Mouse (Mus musculus): Measurements from ENCODE around the gene Zfp655.
"Not testable (repeated sequence)": the region's sequence is repeated elsewhere in the genome, so short reads cannot be mapped to it uniquely, and the experiment has no call there.

The Zfp655 gene

DNA sequence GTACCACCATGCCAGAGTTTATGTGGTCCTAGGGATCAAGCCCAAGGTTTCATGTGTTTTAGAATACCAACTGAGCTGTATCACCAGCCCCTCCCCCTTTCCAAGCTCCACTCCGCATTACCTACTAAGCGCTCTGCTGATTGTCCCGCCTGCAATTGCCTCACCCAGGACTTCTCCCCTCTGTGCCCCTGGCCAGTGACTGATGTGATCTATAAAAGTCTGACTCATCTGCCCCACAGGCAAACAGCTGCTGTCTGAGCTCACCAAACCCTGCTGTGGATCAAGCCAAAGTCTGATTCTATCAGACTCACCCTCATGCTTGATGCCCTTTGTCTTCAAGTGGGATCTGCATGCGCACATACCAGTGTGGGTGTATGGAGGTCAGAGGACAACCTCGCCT, 8.7 kb upstream of the Zfp655 start:
- DNase-seq (ENCODE audit: low spot score), result no peak

DNA sequence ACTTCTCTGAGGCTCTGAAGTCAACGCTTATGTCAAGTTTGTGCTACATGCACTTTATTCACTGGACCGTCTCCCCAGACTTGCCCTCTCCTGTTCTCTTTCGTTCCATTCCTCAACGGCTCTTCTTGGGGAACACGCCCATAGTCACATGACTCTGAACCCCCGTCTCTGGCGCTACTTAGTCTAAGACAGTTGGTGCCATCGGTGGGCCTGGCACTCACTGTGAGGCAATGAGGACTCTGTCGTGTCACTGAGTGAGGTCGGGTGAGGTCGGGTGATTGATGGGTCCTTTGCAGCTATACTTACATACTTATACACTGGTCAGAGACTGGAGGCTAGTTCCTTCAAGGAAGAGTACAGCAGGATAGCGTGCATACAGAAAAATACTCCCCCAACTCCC, 8.1 kb upstream of the Zfp655 start:
- no peak for DNase-seq (ENCODE audit: low spot score)

DNA sequence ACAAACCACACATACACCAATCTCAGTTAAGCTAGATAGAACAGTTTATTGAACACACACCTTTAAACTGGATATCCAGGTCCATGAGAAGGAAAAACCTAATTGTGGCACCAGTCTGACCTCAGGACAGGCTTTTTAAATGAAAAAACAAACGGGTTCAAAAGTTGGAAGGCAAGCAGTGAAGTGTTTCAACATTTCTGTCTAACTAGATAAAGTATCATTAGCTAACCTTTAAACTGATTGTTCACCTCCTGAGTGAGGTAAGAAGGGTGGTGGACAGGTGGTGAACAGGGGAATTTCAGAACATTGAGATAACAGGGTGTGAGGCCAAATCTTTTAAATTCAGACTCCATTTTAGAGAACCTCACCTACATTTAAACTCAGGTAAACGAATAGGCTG, 5.1 kb upstream of the Zfp655 start:
- no peak for DNase-seq (ENCODE audit: low spot score)

DNA sequence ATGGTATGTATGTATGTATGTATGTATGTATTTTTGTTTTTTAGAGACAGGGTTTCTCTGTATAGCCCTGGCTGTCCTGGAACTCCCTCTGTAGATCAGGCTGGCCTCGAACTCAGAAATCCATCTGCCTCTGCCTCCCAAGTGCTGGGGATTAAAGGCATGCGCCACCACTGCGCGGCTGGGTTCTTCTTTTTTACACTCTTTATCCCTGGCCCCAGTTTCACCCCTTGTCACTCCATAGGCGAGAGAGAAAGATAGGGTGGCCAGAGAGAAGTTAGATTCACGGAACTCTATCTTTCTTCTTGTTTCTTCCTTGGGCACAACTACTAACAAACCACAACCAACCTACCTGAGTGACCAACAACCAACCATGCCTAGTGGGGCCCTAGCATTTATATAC, 2.2 kb upstream of the Zfp655 start:
- not testable (repeated sequence) for DNase-seq (ENCODE audit: low spot score)

DNA sequence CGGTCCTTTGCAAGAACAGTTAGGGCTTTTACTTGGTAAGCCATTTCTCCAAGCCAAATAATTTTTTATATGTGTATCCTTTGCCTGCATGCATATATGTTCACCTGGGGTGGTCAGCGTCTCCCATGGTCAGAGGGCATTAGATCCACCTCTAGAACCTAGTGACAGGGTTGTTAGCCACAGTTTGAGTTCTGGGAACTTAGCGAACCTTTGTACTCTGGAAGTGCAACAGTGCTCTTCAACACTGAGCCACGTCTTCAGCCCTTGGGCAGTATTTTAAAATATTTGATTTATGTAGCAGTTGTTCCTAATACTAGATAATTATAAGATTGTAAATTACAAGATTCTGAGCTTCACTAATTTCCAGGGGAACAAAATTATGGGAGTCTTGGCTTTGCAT, 874 bp upstream of the Zfp655 start:
- DNase-seq (ENCODE audit: low spot score), result no peak

DNA sequence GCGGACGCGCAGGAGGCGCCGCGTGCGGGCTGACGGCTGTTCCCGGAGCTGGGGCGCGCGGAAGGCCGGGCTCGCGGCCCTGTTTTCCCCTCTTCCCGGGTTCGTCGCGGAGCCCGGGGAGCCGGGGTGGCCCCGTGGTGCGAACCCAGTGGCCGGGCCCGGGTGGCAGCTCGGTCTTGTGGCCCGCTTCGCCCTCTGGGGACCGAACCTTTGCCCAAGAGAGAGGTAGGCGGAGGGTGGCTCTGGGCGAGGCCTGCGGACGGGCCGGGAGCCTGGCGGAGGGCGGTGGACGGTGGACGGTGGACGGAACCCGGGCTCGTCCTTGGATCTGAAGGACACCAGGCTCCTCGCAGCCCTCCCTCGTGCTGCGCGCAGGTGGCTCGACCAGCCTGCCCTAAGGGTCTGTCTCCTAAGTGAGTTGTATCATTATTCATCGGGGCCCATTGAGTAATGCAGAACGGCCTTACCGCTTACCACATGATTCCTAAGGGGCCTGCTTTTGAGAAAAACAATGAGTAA, 437 bp downstream of the Zfp655 start:
- no peak for DNase-seq (ENCODE audit: low spot score)

DNA sequence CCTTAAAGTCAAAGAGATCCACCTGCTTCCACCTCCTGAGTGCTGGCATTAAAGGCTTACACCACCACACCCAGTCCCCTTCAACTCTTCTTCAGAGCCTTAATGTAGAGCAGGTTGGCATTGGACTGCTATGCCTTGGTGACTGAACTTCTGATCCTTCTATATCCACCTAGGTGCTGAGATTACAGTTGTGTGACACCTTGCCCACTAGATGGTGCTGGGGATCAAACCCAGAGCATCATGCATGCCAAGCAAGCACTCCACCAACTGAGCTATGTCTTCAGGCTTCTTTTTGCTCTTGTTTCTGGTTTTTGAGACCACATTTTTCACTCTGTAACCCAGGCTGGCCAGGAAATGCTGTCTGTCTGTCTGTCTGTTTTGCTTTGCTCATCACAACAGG, 3.1 kb downstream of the Zfp655 start:
- DNase-seq (ENCODE audit: low spot score), result peak; percentile 18

DNA sequence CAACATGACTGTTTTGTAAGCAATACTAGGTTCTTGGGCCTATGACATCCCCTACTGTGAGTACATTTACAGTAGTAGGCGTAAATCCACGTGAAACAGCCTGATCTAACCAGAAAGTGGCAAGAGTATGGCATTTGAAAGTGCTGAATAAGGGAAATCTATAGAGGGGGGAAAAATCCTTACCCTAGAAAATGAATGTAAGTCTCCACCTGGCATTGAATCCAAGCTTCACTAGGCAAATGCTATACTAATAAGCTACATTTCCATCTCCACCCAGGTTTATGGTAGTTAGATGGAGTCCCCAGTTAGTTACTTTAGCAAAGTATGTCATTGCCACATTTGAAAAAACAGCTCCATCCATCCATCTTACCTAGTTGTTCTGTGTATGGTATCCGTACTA, 18.0 kb downstream of the Zfp655 start:
- DNase-seq (ENCODE audit: low spot score), result no peak

DNA sequence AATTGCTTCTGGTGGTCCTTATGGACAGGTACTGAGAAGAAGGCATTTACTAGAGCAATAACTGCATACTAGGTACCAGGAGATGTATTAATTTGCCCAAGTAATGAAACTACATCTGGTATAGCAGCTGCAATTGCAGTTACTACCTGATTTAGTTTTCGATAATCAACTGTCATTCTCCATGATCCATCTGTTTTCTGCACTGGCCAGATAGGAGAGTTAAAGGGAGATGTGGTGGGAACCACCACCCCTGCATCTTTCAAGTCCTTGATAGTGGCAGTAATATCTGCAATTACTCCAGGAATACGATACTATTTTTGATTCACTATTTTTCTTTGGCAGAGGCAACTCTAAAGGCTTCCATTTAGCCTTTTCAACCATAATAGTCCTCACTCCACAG, 42.1 kb downstream of the Zfp655 start:
- not testable (repeated sequence) for DNase-seq (ENCODE audit: low spot score)

DNA sequence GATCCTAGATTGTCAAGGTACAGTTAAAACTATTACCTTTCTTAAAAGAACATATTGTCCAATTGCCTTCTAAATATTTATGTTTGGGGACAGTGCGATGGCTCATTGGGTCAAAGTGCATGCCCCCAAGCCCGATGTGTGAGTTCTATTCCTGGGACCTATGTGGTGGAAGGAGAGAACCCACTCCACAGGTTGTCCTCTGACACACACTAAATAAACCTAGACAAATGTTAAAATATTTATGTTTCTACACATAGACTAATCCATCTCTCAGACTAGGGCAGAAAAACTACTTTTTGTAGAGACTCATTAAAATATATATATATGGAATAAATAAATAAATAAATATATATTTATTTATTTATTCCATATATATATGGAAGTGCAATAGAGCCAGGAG, 48.4 kb downstream of the Zfp655 start:
- no peak for DNase-seq (ENCODE audit: low spot score)

DNA sequence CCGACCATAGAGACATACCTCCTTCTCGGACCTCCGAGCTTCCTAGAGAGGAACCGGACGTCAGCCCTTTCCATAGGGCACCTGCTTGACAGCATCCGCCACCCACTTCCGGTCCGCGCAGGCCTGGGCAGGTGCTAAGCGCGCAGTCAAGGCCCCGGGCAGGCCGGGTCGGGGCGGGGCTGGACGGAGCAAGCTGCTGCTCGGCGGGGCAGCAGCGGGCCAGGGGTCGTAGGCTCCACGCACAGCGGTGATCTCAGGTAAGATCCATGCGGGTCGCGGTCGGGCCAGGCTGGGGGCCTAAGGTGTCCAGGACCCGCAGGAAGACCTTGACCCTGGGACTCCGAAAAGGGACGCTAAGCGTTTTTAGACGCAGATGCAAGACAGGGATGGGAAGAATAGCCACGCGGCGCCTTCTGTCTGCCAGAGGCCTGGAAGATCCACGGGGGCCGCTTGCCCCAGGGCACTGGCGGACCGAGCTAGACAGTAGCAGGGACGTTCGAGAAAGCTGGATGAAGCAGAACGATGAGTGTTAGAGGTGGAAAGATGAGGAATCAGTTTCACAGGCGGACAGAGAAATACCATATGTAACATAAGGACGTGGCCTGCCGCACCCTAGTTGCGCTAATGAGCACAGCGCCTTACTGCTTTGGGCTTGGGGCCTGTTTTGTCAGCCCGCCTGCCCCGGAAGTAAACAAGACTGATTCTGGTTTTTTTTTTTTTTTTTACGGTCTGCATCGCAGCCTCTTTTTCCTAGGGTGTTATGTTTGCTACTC, 49.0 kb downstream of the Zfp655 start, which contains the start of gene Zscan25:
Gene Zscan25 (plus strand): TSS at position 130 of the 773 bp plus-strand sequence.
- DNase-seq (ENCODE audit: low spot score), result peak; percentile 92

DNA sequence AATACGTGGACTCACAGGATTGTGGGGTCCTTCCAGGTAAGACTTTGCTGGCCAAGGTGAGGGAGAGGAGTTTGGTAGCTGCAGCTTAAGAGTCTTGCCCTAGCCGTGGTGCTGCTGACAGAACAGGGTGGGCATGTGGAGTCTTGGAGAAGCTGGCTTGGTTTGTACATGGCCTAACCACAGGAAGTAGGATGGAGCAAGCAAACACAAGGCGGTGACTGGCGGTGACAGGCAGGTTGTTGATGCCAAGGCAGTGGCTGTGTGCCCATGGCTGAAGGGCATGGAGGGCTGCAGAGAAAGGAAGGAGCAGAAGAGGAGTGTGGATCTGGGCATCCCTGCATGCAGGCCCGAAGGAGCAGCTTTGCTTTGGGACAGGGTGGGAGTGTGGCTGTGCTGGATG, 56.9 kb downstream of the Zfp655 start:
- no peak for DNase-seq (ENCODE audit: low spot score)

DNA sequence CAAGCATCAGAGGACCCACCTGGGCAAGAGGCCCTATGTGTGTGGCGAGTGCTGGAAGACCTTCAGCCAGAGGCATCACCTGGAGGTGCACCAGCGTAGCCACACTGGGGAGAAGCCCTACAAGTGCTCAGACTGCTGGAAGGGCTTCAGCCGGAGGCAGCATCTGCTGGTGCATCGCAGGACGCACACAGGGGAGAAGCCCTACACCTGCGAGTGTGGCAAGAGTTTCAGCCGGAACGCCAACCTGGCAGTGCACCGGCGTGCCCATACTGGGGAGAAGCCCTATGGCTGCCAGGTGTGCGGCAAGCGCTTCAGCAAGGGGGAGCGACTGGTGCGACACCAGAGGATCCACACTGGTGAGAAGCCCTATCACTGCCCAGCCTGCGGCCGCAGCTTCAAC, 59.2 kb downstream of the Zfp655 start:
- DNase-seq (ENCODE audit: low spot score), result no peak

DNA sequence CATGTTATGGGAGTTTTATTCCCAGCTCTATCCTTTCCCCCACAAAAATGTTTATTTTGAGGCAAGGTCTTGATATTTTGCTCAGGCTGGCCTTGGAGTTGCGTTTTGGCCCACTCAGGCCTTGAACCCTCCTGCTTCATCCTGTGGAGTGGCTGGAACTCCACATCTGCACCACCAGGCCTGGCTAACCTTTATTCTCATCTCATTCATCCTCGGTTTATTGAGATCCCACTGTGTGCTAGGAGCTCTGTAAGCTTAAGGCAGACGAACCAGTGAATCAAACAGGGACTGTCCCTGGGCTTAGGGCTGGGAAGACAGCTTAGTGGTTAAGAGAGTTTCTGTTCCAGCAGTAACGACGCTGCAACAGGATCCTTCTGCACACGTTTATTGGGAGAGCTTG, 60.9 kb downstream of the Zfp655 start:
- no peak for DNase-seq (ENCODE audit: low spot score)
